Mouse (Mus musculus) bone marrow, adult 2 months (tissue): ENCODE data around the gene Robo2.

Experiments used
- CTCF ChIP-seq: fragments of 200-500 bp; IDR thresholded peaks from 2 replicates; pipeline ENCODE4 v1.5.1; 2011; ENCODE audit warnings: low read length, control low read depth; ENCODE audit not compliant: control insufficient read depth, insufficient read depth
- POLR2A ChIP-seq: fragments of 200-500 bp; IDR thresholded peaks from 2 replicates; pipeline ENCODE4 v1.6.1; 2011; ENCODE audit warnings: low read depth, mild to moderate bottlenecking, control low read depth, low read length, borderline replicate concordance; ENCODE audit not compliant: control insufficient read depth

- TF ChIP-seq CTCF (no peak), POLR2A (no peak)
These were observed 43.6 kb upstream of the Robo2 start for GRCm38 (mm10) chr16:74455179-74455578.
